Mouse (Mus musculus): ENCODE measurements around the gene Pmpcb.

GRCm38 (mm10) chr5:21700934-21701333, 36.0 kb upstream of the Pmpcb start:
- TF ChIP-seq GATA1 (IDR thresholded peaks at IDR 0.05; ENCODE audit: borderline replicate concordance, low read length): no peak
- no peak for TF ChIP-seq FLI1 (IDR thresholded peaks at IDR 0.05; ENCODE audit: low read length)

Data from megakaryocyte, embryonic 14.5 days (primary cell).